ENCODE assay signal across 24 mouse cellular contexts in the genomic region with DNA sequence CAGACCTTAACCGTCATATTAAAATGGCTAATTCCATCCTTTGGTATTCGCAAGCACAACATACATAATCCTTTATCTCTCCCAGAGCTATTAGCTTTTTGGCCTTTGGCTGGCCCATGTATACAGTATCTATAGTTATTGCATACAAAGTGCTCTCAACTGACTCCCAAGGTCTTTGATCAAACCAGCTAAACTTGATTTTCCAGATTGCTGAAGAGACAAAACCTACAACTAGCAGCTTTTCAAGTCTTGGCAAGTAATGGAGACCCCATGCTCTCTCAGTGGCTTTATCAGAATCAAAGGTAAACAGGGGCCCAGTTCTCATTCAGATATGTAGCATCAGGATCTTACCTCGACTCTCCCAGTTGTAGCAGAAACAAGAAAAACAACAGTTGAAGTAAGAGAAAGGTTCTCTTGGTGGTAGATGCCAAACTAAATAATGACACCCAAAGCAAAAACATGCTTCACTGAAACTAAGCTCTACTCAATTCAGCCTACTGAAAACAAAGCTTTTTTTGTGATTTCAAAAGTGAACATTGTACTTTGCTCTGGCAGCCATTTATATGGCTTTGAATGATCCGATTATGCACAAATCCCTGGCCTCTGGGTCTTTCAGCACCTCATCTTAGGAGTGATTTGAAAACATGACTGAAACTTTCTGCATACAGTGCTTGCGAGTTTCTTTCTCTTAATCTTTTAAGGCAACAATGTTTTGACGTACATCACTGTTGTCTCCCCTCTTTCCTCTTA.
DNase-seq lines count a peak whose midpoint lies in the region; ATAC-seq and TF ChIP-seq lines count a peak whose summit lies in the region.
"Had no signal": no experiment of that assay in that cellular context is flagged by ENCODE, and none has a peak within 500 bp of the region (broad histone marks: within the 10 kb centered on the region; RNA-seq: fewer than 3 reads in every experiment).

No protein-coding gene starts in this region.

- H3K27ac ChIP-seq in kidney, embryonic 16.5 days (ENCODE audit: low read length), result peak overlapping the region; percentile 65
- peak overlapping the region; percentile 23; the same call in 1 of the 2 replicates for H3K27ac ChIP-seq in embryonic facial prominence, embryonic 13.5 days
- peak overlapping the region; percentile 54; the same call in 1 of the 2 replicates for H3K27ac ChIP-seq in intestine, embryonic 14.5 days (ENCODE audit: low read depth)
- peak overlapping the region; percentile 95 for H3K27ac ChIP-seq in small intestine, adult 2 months (ENCODE audit: insufficient read depth, low read depth, low read length)
- H3K27ac ChIP-seq: forebrain, embryonic 15.5 days; left cerebral cortex, adult 2 months; liver, embryonic 14.5 days; midbrain, embryonic 13.5 days; neural tube, embryonic 12.5 days had no signal

- H3K9ac ChIP-seq in kidney, embryonic 16.5 days (replicated peaks; ENCODE audit: low read length), result no peak overlapping the region
- H3K9ac ChIP-seq in embryonic facial prominence, embryonic 13.5 days, result no peak overlapping the region
- no peak overlapping the region for H3K9ac ChIP-seq in intestine, embryonic 14.5 days (ENCODE audit: low read length)
- H3K9ac ChIP-seq: forebrain, embryonic 15.5 days; liver, embryonic 14.5 days; midbrain, embryonic 13.5 days; neural tube, embryonic 12.5 days had no signal

- no peak for TF ChIP-seq CTCF in small intestine, adult 2 months (IDR thresholded peaks at IDR 0.05; ENCODE audit: extremely low read depth, insufficient read length, insufficient replicate concordance, low read depth, low read length)

- no peak for DNase-seq in kidney, adult 18-20 months
- no peak for DNase-seq in intestine, embryonic 14.5 days (ENCODE audit: low spot score)
- DNase-seq in adipocyte (ENCODE audit: low spot score), result no peak
- DNase-seq: adrenal gland, postnatal 25 days; cerebellum, adult 11-12 months; cerebellum, postnatal 25 days; embryo, embryonic 11 days; gastrocnemius, postnatal 36 days; kidney, postnatal 10 days; layer of hippocampus, adult 9-11 months; left cerebral cortex, postnatal 4 days; right cerebral cortex, postnatal 4 days; thymus, adult 2 months had no signal

- no peak overlapping the region for H3K4me2 ChIP-seq in kidney, embryonic 16.5 days (replicated peaks; ENCODE audit: low read depth, low read length)
- H3K4me2 ChIP-seq in embryonic facial prominence, embryonic 13.5 days, result no peak overlapping the region
- H3K4me2 ChIP-seq in intestine, embryonic 14.5 days (ENCODE audit: low read length), result no peak overlapping the region
- H3K4me2 ChIP-seq: forebrain, embryonic 15.5 days; midbrain, embryonic 13.5 days; neural tube, embryonic 12.5 days had no signal

- H3K36me3 ChIP-seq in kidney, embryonic 16.5 days (ENCODE audit: insufficient read depth, low read length), result no peaks in the 10 kb centered on the region
- no peaks in the 10 kb centered on the region for H3K36me3 ChIP-seq in embryonic facial prominence, embryonic 13.5 days
- no peaks in the 10 kb centered on the region for H3K36me3 ChIP-seq in intestine, embryonic 14.5 days (ENCODE audit: control insufficient read depth, insufficient read depth, low read length)
- H3K36me3 ChIP-seq in small intestine, adult 2 months (ENCODE audit: control insufficient read depth, insufficient read depth, low read length), result no peaks in the 10 kb centered on the region
- H3K36me3 ChIP-seq: forebrain, embryonic 15.5 days; midbrain, embryonic 13.5 days; neural tube, embryonic 12.5 days had no signal

- H3K4me1 ChIP-seq in kidney, embryonic 16.5 days (ENCODE audit: insufficient read depth, low read length), result peaks cover 3% of the 10 kb centered on the region; the same call in 1 of the 2 replicates
- H3K4me1 ChIP-seq in embryonic facial prominence, embryonic 13.5 days, result no peaks in the 10 kb centered on the region
- no peaks in the 10 kb centered on the region for H3K4me1 ChIP-seq in intestine, embryonic 14.5 days (replicated peaks; ENCODE audit: control insufficient read depth, insufficient read depth, low read length)
- peaks cover 23% of the 10 kb centered on the region; the same call in 1 of the 2 replicates for H3K4me1 ChIP-seq in small intestine, adult 2 months (ENCODE audit: control insufficient read depth, insufficient read depth, insufficient read length, low read length)
- H3K4me1 ChIP-seq: forebrain, embryonic 15.5 days; neural tube, embryonic 12.5 days had no signal

- no peak for ATAC-seq in kidney, embryonic 16.5 days (ENCODE audit: low FRiP score, low TSS enrichment)
- peak; percentile 48; the same call in 1 of the 2 replicates for ATAC-seq in embryonic facial prominence, embryonic 13.5 days (ENCODE audit: insufficient number of reproducible peaks, insufficient read depth, low FRiP score, low TSS enrichment, low read depth)
- peak; percentile 87 for ATAC-seq in intestine, embryonic 14.5 days (replicated peaks; ENCODE audit: low FRiP score, low TSS enrichment, low read depth)
- no peak for ATAC-seq in frontal cortex, adult (ENCODE audit: low TSS enrichment)
- ATAC-seq: forebrain, embryonic 15.5 days; midbrain, embryonic 13.5 days had no signal

- no peak overlapping the region for H3K4me3 ChIP-seq in kidney, embryonic 16.5 days (ENCODE audit: low read length)
- H3K4me3 ChIP-seq in embryonic facial prominence, embryonic 13.5 days, result no peak overlapping the region
- H3K4me3 ChIP-seq in intestine, embryonic 14.5 days (ENCODE audit: low read depth, low read length), result no peak overlapping the region
- H3K4me3 ChIP-seq in small intestine, adult 2 months (ENCODE audit: low read depth, low read length), result no peak overlapping the region
- H3K4me3 ChIP-seq: erythroblast, embryonic 14.5 days; forebrain, embryonic 15.5 days; left cerebral cortex, adult 2 months; midbrain, embryonic 13.5 days; neural tube, embryonic 12.5 days had no signal

- 64% methylated on average over 6 of the region's 6 CpGs for WGBS in kidney, embryonic 16.5 days
- 57% methylated on average over 6 of the region's 6 CpGs for WGBS in embryonic facial prominence, embryonic 13.5 days
- WGBS in intestine, embryonic 14.5 days, result 58% methylated on average over 6 of the region's 6 CpGs
- WGBS in small intestine, adult 2 months, result 23% methylated on average over 6 of the region's 6 CpGs

- no peaks in the 10 kb centered on the region for H3K27me3 ChIP-seq in kidney, embryonic 16.5 days (ENCODE audit: insufficient read depth, low read length)
- H3K27me3 ChIP-seq in embryonic facial prominence, embryonic 13.5 days, result no peaks in the 10 kb centered on the region
- no peaks in the 10 kb centered on the region for H3K27me3 ChIP-seq in intestine, embryonic 14.5 days (replicated peaks; ENCODE audit: control insufficient read depth, insufficient read depth, low read length)
- no peaks in the 10 kb centered on the region for H3K27me3 ChIP-seq in small intestine, adult 2 months (ENCODE audit: control insufficient read depth, insufficient read depth, low read length)
- H3K27me3 ChIP-seq: CH12.LX; forebrain, embryonic 15.5 days; midbrain, embryonic 13.5 days; neural tube, embryonic 12.5 days had no signal

- no peaks in the 10 kb centered on the region for H3K9me3 ChIP-seq in kidney, embryonic 16.5 days (ENCODE audit: low read length)
- no peaks in the 10 kb centered on the region for H3K9me3 ChIP-seq in embryonic facial prominence, embryonic 13.5 days
- H3K9me3 ChIP-seq in intestine, embryonic 14.5 days (ENCODE audit: control insufficient read depth, low read length), result no peaks in the 10 kb centered on the region
- H3K9me3 ChIP-seq: forebrain, embryonic 15.5 days; midbrain, embryonic 13.5 days; neural tube, embryonic 12.5 days had no signal

- TF ChIP-seq POLR2A in small intestine, adult 2 months (IDR thresholded peaks at IDR 0.05; ENCODE audit: low read depth, low read length), result no peak

Comparison
In these comparisons a context has a peak if more than half of its experiments do, and no peak if none do; other contexts are left out.
1. ATAC-seq: peak in embryonic facial prominence, embryonic 13.5 days (single experiment) and intestine, embryonic 14.5 days (single experiment); none in kidney, embryonic 16.5 days (single experiment) and frontal cortex, adult (single experiment).
2. H3K27ac ChIP-seq: peak in every context shown above with its lines; median percentile 95 in small intestine, adult 2 months; 65 in kidney, embryonic 16.5 days; 54 in intestine, embryonic 14.5 days; 23 in embryonic facial prominence, embryonic 13.5 days.